Mouse (Mus musculus) adrenal gland, postnatal 4 days (tissue): Measurements from ENCODE around the gene Marcks. TPM values are rescaled to one million over a fixed set of nuclear protein-coding genes. Genes with fewer than 3 reads are reported as not detected.

ENCODE experiments used
- DNase-seq, 2 experiments: peaks; one replicate each; pipeline ENCODE4 v3.0.0; 2021 to 2022; ENCODE audit warnings: low spot score in 2 of 2, mixed read lengths in 2 of 2
- long read RNA-seq, 2 experiments: library from polyadenylated mRNA; stranded (forward); transcript quantifications; one replicate each; pipeline ENCODE4 v2.0.0; 2021
- total RNA-seq, 2 experiments: library from RNA; stranded (reverse); gene quantifications; 2 replicates each; pipeline ENCODE4 v1.2.3; 2021

The Marcks gene
- 100 to 1,000 TPM; 205 to 211 TPM for total RNA-seq
- long read RNA-seq, experiment 1, full-length matches to known transcripts = 126 of 188 reads
- long read RNA-seq, experiment 1, partial matches to known transcripts = 1 of 188 reads
- long read RNA-seq, experiment 1, other reads (novel, unspliced or antisense) = 61 of 188 reads
- long read RNA-seq, experiment 2, full-length matches to known transcripts = 226 of 358 reads
- long read RNA-seq, experiment 2, partial matches to known transcripts = 122 of 358 reads
- long read RNA-seq, experiment 2, other reads (novel, unspliced or antisense) = 10 of 358 reads

DNA sequence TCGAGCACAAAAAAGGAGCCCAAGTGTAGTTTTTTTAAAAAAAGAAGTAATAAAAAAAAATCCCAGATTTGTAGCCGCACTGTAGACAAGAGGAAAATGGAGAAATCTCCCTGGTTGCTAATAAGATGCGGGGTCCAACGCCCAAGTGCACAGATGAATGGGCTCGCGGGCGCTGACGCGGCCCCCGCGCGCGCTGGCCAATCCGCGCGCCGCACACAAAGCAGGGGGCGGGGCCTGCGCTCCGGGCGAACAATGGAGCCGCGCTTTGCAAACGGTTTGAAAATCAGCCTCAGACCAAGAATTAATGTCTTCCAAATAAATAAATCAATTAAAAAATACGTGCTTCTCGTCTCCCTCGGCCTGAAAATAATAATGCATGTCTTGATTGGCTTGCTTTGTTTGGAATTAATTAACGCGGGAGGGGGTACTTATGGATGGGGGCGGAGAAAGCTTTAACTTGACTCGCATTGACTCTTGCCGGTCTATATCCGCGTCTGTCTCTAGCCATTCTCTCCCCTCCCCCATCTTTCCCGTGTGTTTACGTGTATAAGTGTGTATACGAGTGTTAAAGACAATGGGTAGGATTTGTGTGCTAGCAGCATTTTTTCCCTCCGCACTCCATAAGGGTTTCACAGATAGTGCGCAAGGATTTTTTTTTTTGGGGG, at the start of gene Marcks:
Gene Marcks, minus strand, starts transcription at position 143 of the 665 bp plus-strand sequence.
- DNase-seq = peak; percentile 52 to 68

DNA sequence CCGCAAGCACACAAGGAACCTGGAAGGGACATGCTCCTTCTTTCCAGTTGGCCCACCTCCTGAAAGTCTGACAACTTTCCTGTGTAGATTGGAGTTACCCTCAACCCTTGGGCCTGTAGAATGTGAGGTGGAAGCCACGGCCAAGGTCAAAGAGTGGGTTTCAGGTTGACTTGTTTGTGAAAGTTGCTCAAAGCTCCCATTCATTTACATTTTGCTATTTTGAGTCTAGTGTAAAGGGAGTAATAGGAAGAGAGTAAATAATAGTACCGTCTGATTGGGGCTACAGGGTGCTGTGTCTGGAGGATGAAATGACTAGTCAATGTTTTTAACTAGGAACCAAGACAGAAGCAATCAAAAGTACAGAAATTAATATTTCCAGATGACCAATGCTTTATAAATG, 38.4 kb upstream of the Marcks start:
- DNase-seq = no peak

- no peak for DNase-seq
These were observed 33.8 kb upstream of the Marcks start for GRCm38 (mm10) chr10:37172416-37172950.

- no peak for DNase-seq
These were observed 33.1 kb upstream of the Marcks start for GRCm38 (mm10) chr10:37171711-37172415.

DNA sequence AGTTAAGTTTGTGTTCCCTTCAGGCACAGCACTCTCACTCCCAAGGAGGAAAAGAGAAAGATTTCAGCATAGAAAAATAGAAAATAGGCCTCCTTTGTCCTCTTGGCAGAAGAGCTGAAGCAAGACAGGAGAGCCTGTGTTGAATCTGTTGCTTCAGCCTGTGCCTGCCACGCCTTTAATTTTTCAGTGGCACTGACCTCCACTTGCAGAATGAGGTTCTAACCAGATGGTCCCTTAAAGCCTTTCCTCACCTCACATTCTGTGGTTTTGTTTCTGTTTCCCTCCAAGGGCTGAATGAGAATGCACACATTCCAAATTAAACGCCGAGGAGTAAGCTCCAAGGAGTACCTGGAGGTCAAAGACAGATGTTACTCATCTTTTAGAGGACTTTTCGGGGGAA, 32.2 kb upstream of the Marcks start:
- no peak for DNase-seq

GRCm38 (mm10) chr10:37170466-37170865, 31.7 kb upstream of the Marcks start:
- DNase-seq = no peak

- DNase-seq = no peak
These were observed 28.8 kb upstream of the Marcks start for GRCm38 (mm10) chr10:37167527-37167926.

DNA sequence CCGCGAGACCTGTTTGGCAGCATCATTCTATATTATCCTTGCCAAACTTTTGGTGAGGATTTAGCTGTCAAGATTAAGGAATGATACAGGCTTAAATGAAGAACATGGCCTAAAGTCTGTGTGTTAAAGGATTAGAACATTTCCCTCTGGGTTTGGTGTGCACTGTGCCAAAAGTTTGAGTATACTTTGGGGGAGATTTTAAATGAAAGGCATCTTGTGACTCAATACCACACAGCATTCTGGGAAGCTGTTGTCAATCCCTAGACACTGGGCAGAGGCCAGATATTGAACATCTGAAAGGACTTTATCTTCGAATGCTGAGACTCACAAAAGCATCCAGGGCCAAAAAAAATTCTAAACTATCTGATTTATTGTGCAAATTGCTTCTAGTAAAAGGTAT, 21.0 kb upstream of the Marcks start:
- no peak for DNase-seq

DNA sequence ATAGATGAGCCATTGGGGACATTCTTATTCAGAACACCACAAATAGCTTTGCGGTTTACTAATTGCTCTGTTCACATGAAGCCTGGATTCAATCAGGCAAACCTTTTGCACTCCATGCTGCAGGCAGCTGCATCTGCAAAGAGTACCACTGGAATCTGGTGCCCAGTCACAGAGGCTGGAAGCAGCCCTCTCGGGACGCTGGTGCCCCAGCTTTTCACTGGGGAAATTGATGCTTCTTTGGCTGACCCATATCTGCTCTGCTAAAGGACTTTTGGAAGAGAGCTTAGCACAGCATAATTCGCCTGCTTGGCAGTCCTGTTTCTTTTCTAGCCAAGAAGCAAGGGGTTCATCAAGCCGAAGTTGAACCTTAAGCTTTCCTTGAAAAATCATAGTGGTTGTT, 18.4 kb upstream of the Marcks start:
- no peak for DNase-seq

DNA sequence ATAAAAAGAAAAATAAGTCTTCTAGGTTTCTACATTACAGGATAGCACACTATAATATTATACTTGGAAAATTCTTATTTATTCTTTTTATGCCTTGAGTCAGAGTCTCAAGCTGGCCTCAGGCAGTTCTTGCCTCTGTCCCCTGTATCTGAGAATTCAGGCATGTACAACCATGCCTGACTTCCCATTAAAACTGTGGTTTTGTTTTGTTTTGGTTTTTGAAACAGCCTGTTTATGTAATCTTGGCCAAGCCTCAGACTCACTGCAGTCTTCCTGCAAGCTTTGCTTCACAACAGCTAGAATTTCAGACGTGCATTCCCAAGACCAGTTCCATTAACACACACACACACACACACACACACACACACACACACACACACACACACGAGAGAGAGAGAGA, 16.4 kb upstream of the Marcks start:
- DNase-seq = no peak

DNA sequence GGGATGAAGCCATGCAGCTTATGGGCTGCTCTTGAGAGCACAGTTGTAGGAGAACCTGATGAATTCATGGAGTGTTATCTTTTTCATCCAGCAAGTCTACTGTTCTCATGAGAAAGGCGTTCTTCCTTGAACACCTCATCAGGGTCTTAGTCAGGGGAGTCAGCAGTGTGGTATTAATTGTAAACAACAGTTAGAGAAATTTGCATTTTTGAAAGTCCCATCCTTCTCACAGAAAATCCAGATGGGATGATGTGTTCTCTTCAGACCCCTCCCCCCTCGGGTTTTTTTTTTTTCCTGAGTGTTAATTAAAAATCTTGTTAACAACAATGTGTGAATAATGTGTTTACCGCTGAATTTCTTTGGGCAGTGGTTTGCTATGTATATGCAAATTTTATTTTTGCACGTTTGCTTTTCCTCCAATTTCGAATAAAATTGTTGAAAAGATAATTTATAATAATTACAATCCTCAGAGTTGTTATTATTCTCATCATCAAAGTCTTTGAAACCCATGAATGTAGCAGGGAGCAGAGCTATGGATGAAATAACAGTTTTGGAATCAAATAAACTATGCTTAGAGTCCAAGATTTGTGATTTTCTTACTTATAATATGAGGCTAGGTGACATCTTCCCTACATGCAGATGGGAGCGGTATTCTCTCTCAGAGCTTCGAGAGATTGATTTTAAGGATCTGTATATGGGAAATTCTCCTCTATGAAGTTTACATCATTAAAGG, 13.0 kb upstream of the Marcks start:
- DNase-seq = no peak

GRCm38 (mm10) chr10:37148016-37148415, 9.3 kb upstream of the Marcks start:
- no peak for DNase-seq

GRCm38 (mm10) chr10:37145456-37145855, 6.7 kb upstream of the Marcks start:
- DNase-seq = no peak

DNA sequence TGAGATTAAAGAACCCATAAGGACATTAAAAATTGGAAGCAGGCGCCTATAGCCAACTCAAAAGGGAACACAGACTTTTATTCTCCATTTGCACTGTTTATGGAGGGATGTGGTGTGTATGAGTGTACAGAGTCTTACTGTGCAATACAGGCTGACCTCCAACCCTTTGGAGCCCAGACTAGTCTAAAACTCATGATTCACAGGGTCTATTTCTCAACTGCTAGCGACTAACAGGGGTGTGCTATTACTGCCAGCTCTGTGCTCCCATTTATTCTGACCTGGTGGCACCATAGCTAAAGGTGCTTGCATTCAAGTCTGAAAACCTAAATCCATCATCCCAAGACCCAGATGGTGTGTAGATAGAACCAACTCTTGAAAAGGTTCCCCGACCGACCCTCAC, 2.9 kb upstream of the Marcks start:
- DNase-seq = no peak

- peak; percentile 61 to 72 for DNase-seq
These were observed 2.2 kb upstream of the Marcks start for GRCm38 (mm10) chr10:37140736-37141451.

DNA sequence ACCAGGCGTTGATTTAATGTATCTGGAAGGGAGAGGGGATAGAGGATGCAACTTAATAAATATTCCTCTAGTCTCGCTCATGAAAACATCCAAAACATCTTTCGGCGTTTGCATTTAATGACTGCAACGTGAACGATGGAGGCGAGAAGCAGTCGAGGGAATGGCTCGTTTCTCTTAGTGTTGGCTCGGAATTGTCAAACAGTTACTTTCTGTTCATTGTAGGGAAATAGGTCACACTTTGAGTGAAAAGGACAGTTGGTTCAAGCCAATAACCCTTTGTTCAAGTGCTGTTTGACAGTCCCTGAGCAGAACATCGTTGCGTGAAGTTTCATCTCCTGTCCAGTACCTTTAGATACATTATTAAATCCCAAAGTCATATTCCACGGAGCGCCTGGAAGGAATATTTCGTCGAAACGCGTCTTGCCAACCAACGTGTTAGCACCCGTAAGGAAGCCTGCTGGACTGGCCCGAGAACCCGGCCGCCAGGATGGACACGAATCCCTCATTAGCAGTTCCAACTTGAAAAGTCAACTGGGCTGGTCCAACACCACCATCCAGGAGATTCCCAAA, 1.5 kb upstream of the Marcks start:
- no peak for DNase-seq

- peak in 1 of 2 experiments; percentile 6 for DNase-seq
These were observed 884 bp upstream of the Marcks start for GRCm38 (mm10) chr10:37139443-37140165.

DNA sequence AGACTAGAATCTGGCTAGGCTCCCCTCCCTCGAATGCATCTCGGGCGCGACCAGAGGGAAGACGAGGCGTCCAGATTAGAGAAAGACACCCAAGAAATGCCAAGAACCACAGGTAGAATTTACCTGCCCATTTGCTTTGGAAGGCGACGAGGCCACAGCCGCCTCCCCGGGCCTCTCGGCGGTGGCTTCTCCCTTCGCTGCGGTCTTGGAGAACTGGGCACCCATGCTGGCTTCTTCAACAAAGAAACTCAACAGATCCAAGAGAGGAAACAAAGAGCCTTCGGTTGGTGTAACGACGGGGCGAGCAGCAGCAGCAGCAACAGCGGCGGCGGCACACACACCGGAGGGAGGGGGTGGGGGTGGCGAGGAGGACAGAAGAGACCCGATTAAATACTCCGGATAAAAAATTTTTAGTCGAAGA, 399 bp downstream of the Marcks start:
- peak in 1 of 2 experiments; percentile 3 for DNase-seq

DNA sequence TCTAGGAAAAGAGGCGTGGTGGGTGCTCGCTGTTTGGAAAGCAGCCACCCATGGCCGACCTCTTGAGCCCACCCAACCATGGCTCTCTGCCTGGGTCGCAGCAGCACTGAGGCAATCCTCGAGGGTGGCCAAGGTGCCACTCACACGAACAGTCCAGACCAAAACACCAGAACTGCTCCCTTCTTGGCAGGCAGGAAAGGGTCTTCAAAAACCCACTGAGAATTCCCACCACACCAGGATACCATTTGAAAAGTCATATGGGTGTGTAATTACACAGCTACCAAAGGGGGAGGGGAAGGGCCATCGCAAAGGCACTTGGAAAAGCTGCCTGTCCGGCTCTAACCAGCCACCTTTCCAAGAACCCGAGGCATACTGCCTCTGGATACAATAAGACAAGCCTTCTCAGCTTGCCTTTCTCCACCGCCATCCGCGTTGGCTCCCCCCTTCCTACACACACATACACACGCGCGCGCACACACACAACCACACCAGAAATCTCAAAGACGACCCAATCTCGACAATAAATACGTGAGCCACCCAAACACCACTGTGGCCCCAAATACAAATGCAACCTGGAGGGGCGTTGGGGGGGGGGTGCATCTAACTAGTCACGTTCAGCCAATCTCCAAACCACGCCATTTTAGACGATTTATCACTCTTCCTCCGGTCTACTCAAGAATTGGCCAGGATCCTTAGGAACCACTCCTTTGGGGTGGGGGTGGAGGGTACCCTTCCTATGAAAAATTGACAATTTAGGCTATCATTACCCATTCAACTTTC, 999 bp downstream of the Marcks start:
- peak; percentile 14 to 29 for DNase-seq
